Mouse (Mus musculus) embryonic facial prominence, embryonic 12.5 days (tissue): ENCODE results near the gene Eppin. TPM values are rescaled to one million over a fixed set of nuclear protein-coding genes. Genes with fewer than 3 reads are reported as not detected.
"Not testable (repeated sequence)": the region's sequence is repeated elsewhere in the genome, so short reads cannot be mapped to it uniquely, and the experiment has no call there.

Experiments
- ATAC-seq: fragments of 200-750 bp; cut with Nextera tagmentation; 2 replicates; pipeline ENCODE4 v1.8.0; 2017; ENCODE audit not compliant: insufficient number of reproducible peaks, insufficient read depth, low FRiP score, low TSS enrichment
- H3K27ac ChIP-seq: fragments of 300-500 bp; sonication (generic); 2 replicates; pipeline ENCODE4 v1.5.1; 2016; ENCODE audit warnings: mild to moderate bottlenecking
- H3K27me3 ChIP-seq: fragments of 300-500 bp; sonication (generic); 2 replicates; pipeline ENCODE4 v1.6.1; 2016; ENCODE audit warnings: mild to moderate bottlenecking, moderate library complexity
- H3K36me3 ChIP-seq: fragments of 300-500 bp; sonication (generic); 2 replicates; pipeline ENCODE4 v1.6.1; 2016; ENCODE audit warnings: mild to moderate bottlenecking
- H3K4me1 ChIP-seq: fragments of 300-500 bp; sonication (generic); 2 replicates; pipeline ENCODE4 v1.6.1; 2016
- H3K4me2 ChIP-seq: fragments of 300-500 bp; sonication (generic); replicated peaks from 2 replicates; pipeline ENCODE4 v1.6.1; 2016; ENCODE audit warnings: mild to moderate bottlenecking, moderate library complexity
- H3K4me3 ChIP-seq: fragments of 300-500 bp; sonication (generic); 2 replicates; pipeline ENCODE4 v1.5.1; 2016; ENCODE audit warnings: mild to moderate bottlenecking
- H3K9ac ChIP-seq: fragments of 300-500 bp; sonication (generic); 2 replicates; pipeline ENCODE4 v1.6.1; 2016; ENCODE audit warnings: mild to moderate bottlenecking, moderate library complexity
- H3K9me3 ChIP-seq: fragments of 300-500 bp; sonication (generic); 2 replicates; pipeline ENCODE4 v1.6.1; 2016; ENCODE audit warnings: mild to moderate bottlenecking, moderate library complexity
- WGBS: fragments of 180-500 bp; shearing (Covaris S2); methylation state at CpG from one replicate; pipeline ENCODE4 v1.1.7; 2016; 5-methylcytosine and 5-hydroxymethylcytosine counted together
- polyA plus RNA-seq: library from polyadenylated mRNA; unstranded; fragments of >200 nt; fragmentation: Nextera tagmentation; extraction: Ambion mirVana; gene quantifications from 2 replicates; pipeline ENCODE4 v1.2.1, GENCODE M21; 2016

Gene Eppin
- not detected in 2 replicates for polyA plus RNA-seq

DNA sequence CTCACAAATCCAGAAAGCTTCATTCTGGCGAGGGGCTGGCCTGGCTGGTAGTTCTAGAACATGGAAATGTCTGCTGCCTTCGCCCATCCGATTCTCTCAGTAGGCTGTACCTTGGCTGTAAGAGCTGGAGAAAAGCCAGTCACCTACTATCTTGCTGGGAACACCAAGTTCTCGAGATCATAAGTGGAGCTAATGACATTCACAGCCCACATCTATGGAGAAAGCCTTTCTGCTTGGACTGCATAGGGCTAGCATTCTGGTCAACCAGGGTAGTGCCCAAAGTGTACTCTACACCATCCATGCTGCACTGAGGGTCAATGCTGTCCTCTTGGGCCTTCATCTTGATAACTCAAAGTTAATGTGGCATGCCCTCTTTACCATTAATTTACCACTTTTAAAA, at the start of gene Eppin:
TSS of gene Eppin (minus strand) at position 101 of the 400 bp plus-strand sequence.
- no peak for ATAC-seq
- no peak within 1 kb of the TSS for H3K4me2 ChIP-seq
- H3K4me3 ChIP-seq, result no peak within 1 kb of the TSS
- H3K9ac ChIP-seq, result no peak within 1 kb of the TSS
- H3K9me3 ChIP-seq, result no peaks in the 10 kb centered on the region
- H3K36me3 ChIP-seq, result no peaks in the 10 kb centered on the region
- 80% methylated on average over 4 of the region's 4 CpGs for WGBS
- no peaks in the 10 kb centered on the region for H3K27me3 ChIP-seq
- H3K4me1 ChIP-seq, result no peaks in the 10 kb centered on the region
- H3K27ac ChIP-seq, result no peak within 1 kb of the TSS

GRCm38 (mm10) chr2:164641881-164642673, 48.7 kb upstream of the Eppin start:
- H3K36me3 ChIP-seq, result no peaks in the 10 kb centered on the region
- H3K4me2 ChIP-seq, result no peak overlapping the region
- H3K27ac ChIP-seq, result no peak overlapping the region
- no peaks in the 10 kb centered on the region for H3K9me3 ChIP-seq
- ATAC-seq, result no peak
- H3K9ac ChIP-seq, result no peak overlapping the region
- no peaks in the 10 kb centered on the region for H3K27me3 ChIP-seq
- H3K4me3 ChIP-seq, result no peak overlapping the region
- 77% methylated on average over 13 of the region's 13 CpGs for WGBS
- H3K4me1 ChIP-seq, result no peaks in the 10 kb centered on the region

DNA sequence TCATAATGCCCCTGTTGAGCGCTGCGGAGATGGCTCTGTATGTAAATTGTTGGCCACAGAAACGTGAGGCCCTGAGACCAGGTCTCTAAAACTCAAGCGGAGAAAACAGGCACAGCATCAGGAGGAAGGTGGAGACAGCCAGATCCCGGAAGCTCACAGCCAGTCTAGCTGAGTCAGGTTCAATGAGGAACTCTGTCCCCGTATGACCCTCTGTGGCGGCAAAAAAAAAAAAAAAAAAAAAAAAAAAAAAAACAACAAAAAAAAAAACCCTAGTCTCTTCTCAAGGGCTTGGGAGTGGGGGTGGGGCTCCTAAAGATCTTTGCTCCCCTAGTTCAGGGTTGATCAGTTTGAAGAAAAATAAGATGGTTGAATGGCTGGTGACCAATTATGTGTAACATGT, 47.7 kb upstream of the Eppin start:
- no peak overlapping the region for H3K27ac ChIP-seq
- 69% methylated on average over 7 of the region's 7 CpGs for WGBS

DNA sequence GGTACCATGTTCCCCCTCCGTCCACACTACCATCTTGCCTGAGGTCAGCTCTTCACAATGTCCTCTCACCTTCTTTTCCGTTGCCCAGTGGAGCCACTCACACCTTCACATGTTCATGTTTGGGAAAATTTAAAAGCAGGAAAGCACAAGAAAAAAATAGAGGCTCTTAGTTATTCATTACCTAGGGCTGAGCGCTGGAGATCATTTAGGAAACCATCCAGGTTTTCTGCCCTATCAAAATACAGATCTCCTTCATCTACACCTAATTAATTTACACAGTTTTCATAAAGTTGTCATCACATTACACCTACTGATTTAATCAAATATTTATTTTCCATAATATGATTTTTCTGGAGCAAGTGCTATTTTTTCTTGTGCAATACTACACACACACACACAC, 45.3 kb upstream of the Eppin start, which contains the start of gene Wfdc16:
TSS of gene Wfdc16 (minus strand) at position 101 of the 400 bp plus-strand sequence.
- H3K27ac ChIP-seq, result no peak within 1 kb of the TSS

More for the DNA sequence above, 47.7 kb upstream of the Eppin start:
- H3K4me1 ChIP-seq, result no peaks in the 10 kb centered on the region
- no peaks in the 10 kb centered on the region for H3K27me3 ChIP-seq
- ATAC-seq, result no peak
- H3K9me3 ChIP-seq, result no peaks in the 10 kb centered on the region
- no peak overlapping the region for H3K9ac ChIP-seq
- H3K36me3 ChIP-seq, result no peaks in the 10 kb centered on the region
- no peak overlapping the region for H3K4me3 ChIP-seq
- no peak overlapping the region for H3K4me2 ChIP-seq

GRCm38 (mm10) chr2:164635266-164635665, 41.9 kb upstream of the Eppin start:
- 79% methylated on average over 9 of the region's 9 CpGs for WGBS
- no peak for ATAC-seq

More for the DNA sequence above, 45.3 kb upstream of the Eppin start, which contains the start of gene Wfdc16:
- Histone ChIP-seq H3K9ac (no peak within 1 kb of the TSS), H3K9me3 (no peaks in the 10 kb centered on the region), H3K4me2 (no peak within 1 kb of the TSS), H3K36me3 (no peaks in the 10 kb centered on the region), H3K27me3 (no peaks in the 10 kb centered on the region), H3K4me1 (no peaks in the 10 kb centered on the region), H3K4me3 (no peak within 1 kb of the TSS)
- ATAC-seq, result no peak
- WGBS, result 88% methylated on average over 3 of the region's 3 CpGs

GRCm38 (mm10) chr2:164621775-164622174, 28.4 kb upstream of the Eppin start:
- Histone ChIP-seq H3K9me3 (no peaks in the 10 kb centered on the region), H3K27me3 (no peaks in the 10 kb centered on the region), H3K4me2 (no peak overlapping the region), H3K4me1 (no peaks in the 10 kb centered on the region), H3K9ac (no peak overlapping the region), H3K36me3 (no peaks in the 10 kb centered on the region), H3K4me3 (no peak overlapping the region), H3K27ac (no peak overlapping the region)
- no peak for ATAC-seq
- WGBS, result 79% methylated on average over 4 of the region's 4 CpGs

More at GRCm38 (mm10) chr2:164635266-164635665, 41.9 kb upstream of the Eppin start:
- Histone ChIP-seq H3K9me3 (no peaks in the 10 kb centered on the region), H3K9ac (no peak overlapping the region), H3K4me2 (no peak overlapping the region), H3K27ac (no peak overlapping the region), H3K4me3 (no peak overlapping the region), H3K27me3 (no peaks in the 10 kb centered on the region), H3K4me1 (no peaks in the 10 kb centered on the region), H3K36me3 (no peaks in the 10 kb centered on the region)

GRCm38 (mm10) chr2:164619050-164619449, 25.7 kb upstream of the Eppin start:
- no peak overlapping the region for H3K27ac ChIP-seq
- H3K4me3 ChIP-seq, result no peak overlapping the region
- no peak for ATAC-seq
- no peak overlapping the region for H3K9ac ChIP-seq
- no peaks in the 10 kb centered on the region for H3K4me1 ChIP-seq
- no peaks in the 10 kb centered on the region for H3K27me3 ChIP-seq
- no peak overlapping the region for H3K4me2 ChIP-seq
- no peaks in the 10 kb centered on the region for H3K9me3 ChIP-seq
- H3K36me3 ChIP-seq, result no peaks in the 10 kb centered on the region
- 71% methylated on average over 5 of the region's 5 CpGs for whole genome bisulfite sequencing

GRCm38 (mm10) chr2:164615386-164615785, 22.0 kb upstream of the Eppin start:
- Histone ChIP-seq H3K9ac (no peak overlapping the region), H3K36me3 (no peaks in the 10 kb centered on the region), H3K4me3 (no peak overlapping the region), H3K9me3 (no peaks in the 10 kb centered on the region), H3K4me2 (no peak overlapping the region), H3K4me1 (peaks cover 6% of the 10 kb centered on the region; the same call in 1 of the 2 replicates), H3K27ac (no peak overlapping the region), H3K27me3 (no peaks in the 10 kb centered on the region)
- ATAC-seq, result no peak
- 91% methylated on average over 3 of the region's 3 CpGs for WGBS

DNA sequence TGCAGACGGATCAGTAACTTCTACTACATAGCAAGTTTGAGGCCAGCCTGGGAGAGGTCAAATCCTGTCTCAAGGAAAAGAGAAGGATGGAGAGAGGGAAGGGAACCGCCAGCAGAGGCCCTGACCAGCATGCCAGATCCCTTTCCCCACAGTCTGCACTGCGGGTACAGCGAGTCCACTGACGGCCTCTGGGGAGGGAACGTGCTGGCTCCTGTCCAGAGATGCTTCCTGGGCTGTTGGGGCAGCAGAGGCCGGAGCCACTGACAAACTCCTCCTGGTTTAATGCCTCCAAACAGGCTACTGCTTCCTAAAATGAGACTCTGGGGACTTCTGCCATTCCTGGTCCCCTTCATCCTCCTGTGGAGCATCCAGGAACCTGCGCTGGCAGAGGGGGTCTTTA, 20.1 kb upstream of the Eppin start, which contains the start of the genes Wfdc6b and Wfdc8:
TSS of gene Wfdc6b (plus strand) at position 52 of the 400 bp plus-strand sequence.
TSS of gene Wfdc8 (minus strand) at position 156 of the 400 bp plus-strand sequence.
- H3K27ac ChIP-seq, H3K27me3 ChIP-seq, H3K4me1 ChIP-seq, ATAC-seq, H3K4me2 ChIP-seq, H3K9me3 ChIP-seq, H3K36me3 ChIP-seq, H3K9ac ChIP-seq, H3K4me3 ChIP-seq: not testable (repeated sequence)
- 61% methylated on average over 8 of the region's 8 CpGs for WGBS

DNA sequence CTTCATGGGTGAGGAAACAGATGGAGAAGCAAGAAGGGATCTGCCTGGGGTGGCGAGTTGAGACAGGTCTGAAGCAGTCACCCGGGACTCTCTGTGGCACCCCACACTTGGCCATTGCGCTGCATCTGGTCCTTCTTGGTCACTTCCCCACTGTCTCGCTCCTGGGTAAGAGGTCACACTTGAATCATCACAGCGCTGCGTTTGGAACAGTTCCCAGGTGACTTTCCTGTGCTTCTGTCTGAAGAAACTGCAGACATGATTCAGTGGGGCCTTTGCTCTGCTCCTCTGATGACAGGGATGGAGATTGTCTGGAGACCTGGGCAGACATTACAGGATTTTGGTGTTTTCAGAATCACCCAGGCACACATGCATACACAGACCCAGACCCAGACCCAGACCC, 15.4 kb upstream of the Eppin start:
- no peak for ATAC-seq
- 77% methylated on average over 6 of the region's 6 CpGs for WGBS
- H3K27ac ChIP-seq, result no peak overlapping the region
- H3K4me2 ChIP-seq, result no peak overlapping the region
- H3K4me3 ChIP-seq, result no peak overlapping the region
- no peaks in the 10 kb centered on the region for H3K36me3 ChIP-seq
- H3K9ac ChIP-seq, result no peak overlapping the region
- no peaks in the 10 kb centered on the region for H3K9me3 ChIP-seq
- 0 out of 2 replicates have a peak, but pooled peaks cover 2% of the 10 kb centered on the region for H3K27me3 ChIP-seq
- H3K4me1 ChIP-seq, result peaks cover 6% of the 10 kb centered on the region; the same call in 1 of the 2 replicates

GRCm38 (mm10) chr2:164604411-164604810, 11.0 kb upstream of the Eppin start:
- H3K4me3 ChIP-seq, result no peak overlapping the region
- no peaks in the 10 kb centered on the region for H3K36me3 ChIP-seq
- no peaks in the 10 kb centered on the region for H3K4me1 ChIP-seq
- ATAC-seq, result no peak
- 89% methylated on average over 8 of the region's 8 CpGs for WGBS
- no peak overlapping the region for H3K9ac ChIP-seq
- H3K9me3 ChIP-seq, result peaks cover 6% of the 10 kb centered on the region; the same call in 1 of the 2 replicates
- no peak overlapping the region for H3K27ac ChIP-seq
- no peak overlapping the region for H3K4me2 ChIP-seq
- H3K27me3 ChIP-seq, result 0 out of 2 replicates have a peak, but pooled peaks cover 2% of the 10 kb centered on the region

GRCm38 (mm10) chr2:164603482-164603881, 10.1 kb upstream of the Eppin start:
- 93% methylated on average over 3 of the region's 3 CpGs for WGBS

More at GRCm38 (mm10) chr2:164603482-164603881, 10.1 kb upstream of the Eppin start:
- H3K4me2 ChIP-seq, result no peak overlapping the region
- H3K4me3 ChIP-seq, result no peak overlapping the region
- H3K4me1 ChIP-seq, result no peaks in the 10 kb centered on the region
- H3K9me3 ChIP-seq, result peaks cover 6% of the 10 kb centered on the region; the same call in 1 of the 2 replicates
- no peak overlapping the region for H3K27ac ChIP-seq
- no peak overlapping the region for H3K9ac ChIP-seq
- 0 out of 2 replicates have a peak, but pooled peaks cover 2% of the 10 kb centered on the region for H3K27me3 ChIP-seq
- no peak for ATAC-seq
- no peaks in the 10 kb centered on the region for H3K36me3 ChIP-seq
